Mouse (Mus musculus): ENCODE data around the gene Fsip1.
"Not testable (repeated sequence)": the region's sequence is repeated elsewhere in the genome, so short reads cannot be mapped to it uniquely, and the experiment has no call there.

Gene Fsip1

DNA sequence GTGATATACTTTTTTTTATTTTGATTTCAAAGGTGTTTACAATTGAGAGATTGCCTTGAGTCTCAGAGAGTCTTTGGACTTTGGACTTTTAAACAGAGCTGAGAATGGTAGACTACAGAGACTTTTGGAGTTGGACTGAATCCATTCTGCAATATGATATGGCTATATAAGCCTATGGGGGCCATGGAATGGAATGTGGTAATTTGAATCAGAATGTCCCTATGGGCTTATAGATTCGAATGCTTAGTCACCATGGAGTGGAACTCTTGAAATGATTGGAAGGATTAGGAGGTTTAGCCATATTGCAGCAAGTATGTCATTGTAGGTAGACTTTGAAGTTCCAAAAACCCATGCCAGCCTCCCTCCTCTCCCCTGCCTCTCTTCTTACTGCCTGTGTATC, 88.5 kb downstream of the Fsip1 start:
- no peak for DNase-seq

DNA sequence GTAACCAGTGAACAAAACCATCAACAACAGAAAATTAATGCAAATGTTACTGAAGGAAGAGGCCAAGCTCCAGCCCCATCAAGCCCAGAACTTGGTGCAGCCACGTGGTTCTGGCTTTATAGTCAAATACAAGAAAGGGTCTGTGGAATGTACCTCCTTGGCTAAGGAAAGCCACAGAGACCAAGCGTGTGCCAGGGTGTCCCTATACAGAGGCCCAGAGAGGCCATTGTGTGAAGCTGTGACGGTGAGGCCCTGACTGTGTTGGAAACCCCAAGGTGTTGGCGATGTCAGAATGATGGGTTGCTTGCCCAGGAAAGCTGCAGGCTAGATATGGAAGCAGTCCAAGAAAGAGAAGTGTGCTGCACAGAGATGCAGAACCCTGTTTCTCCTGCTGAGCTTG, 89.0 kb downstream of the Fsip1 start:
- no peak for DNase-seq

DNA sequence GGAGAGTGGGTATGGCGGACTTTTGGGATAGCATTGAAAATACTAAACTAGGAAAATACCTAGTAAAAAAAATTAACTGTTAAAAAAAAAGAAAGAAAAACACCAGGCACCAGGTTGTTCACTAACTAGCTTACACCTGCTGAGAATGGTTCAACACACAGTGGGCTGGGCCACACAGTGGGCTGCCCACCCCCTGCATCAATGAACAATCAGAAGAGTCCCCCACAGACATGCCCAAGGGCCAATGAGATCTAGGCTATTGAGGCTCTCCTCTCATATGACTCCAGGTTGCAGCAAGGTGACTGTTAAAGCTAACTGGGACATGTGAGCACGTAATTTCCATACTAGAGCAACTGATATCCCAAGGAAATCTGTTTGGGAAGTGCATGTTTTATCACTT, 91.1 kb downstream of the Fsip1 start:
- DNase-seq, result no peak

DNA sequence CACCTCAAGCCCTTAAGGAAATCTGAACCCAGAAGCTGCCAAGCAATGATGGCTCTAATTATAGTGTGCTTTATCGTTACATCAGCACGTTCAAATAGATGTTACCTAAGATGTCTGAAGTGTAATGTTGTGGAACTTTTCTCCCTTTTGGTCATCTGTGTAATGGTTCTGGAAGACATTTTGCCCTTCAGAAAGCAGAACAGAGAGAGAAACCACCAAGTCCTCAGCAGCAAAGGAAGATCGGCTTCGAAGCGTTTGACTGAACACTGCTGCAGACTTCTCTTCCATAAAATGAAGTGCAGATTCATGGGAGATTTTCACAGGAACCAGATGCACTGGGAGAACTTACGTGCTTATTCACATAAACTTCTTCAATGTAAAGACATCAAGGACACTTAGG, 92.6 kb downstream of the Fsip1 start:
- DNase-seq, result no peak

DNA sequence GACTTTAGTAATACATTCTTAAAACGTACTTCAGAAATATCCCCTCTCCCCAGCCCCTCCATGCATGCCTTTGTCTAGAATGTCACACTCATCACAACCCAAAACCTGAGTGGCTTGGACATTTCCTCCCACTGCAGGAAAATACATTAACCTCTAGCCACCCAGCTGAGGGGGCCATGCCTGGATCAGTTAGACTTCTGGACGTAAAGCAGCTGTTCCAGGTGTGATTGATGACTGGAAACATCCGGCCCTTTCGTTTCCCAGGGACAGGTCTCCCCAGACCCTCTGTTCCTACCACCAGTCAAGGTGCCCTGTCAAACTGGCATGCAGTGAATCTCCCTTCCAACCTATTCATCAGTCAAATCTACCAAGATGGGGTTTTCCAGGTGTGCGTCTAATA, 94.3 kb downstream of the Fsip1 start:
- peak; percentile 42 for DNase-seq

DNA sequence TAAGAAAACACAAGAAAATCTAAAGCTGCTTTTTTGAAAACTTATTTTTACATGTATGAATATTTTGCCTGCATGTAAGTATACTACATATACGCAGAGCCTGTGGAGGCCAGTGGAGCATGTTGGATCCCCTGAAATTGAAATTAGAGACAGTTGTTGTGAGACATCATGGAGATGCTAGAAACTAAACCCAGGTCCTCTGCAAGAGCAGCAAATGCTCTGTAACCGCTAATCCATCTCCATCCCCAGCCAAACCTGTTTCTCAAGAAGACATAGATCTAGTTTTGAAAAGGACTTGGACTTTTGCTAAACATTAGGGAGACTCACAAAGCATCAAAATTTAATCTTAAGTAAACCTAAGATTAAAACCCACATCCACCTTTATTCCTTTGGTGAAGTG, 95.8 kb downstream of the Fsip1 start:
- DNase-seq, result no peak

DNA sequence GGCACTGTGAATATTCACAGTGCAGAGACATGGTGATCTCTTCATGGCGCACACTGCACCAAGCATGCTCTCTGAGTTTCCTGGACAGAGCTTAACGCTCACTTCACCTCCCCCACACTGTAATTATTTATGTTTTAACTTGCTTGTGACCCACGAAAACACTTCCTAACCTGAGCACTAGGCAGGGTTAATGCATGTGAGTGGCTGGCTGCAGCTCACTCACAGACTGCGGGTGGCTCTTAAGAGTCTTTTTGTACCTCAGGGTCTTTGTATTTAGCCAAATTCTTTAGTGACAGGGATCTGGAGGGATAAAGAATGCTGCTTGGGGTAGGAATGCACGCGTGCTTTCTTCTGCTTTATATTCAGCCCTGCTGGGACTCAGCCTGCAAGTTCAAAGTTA, 96.2 kb downstream of the Fsip1 start:
- DNase-seq, result peak; percentile 75

DNA sequence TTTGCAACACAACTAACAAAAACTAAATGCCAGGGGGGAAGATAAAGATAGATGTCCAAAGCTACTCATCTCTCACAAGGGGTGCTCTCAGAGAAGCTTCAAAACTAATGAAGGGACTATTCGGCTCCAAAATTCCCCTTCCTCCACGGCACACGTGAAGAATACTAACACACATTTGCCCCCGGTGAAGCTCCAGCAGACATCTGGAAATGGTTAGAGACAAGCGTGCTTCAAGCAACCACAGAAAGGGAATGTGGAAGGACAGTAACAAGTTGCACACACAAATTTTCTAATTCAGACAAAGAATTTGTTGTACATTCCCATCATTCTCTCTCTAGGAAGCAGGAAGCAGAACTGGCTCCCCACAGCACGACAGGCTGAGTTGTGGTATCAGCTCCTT, 97.6 kb downstream of the Fsip1 start:
- DNase-seq, result peak; percentile 67

DNA sequence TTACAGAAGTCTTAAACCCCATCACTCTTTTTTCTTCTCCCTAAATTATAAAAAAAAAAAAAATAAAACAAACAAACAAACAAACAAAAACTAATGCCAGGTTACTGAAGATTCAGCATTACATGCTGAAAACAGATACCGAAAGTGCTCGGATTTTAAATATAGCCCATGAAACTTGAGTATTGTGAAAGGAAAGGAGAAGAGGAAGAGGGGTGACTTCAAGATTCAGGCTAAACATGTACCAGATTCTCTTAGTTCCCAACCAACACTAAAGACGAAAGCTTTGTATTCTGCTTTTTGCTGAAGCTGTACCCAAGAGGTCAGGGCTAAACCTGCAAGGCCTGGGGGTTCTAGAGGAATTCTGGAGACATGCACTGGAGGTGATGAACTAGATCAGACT, 98.7 kb downstream of the Fsip1 start:
- no peak for DNase-seq

DNA sequence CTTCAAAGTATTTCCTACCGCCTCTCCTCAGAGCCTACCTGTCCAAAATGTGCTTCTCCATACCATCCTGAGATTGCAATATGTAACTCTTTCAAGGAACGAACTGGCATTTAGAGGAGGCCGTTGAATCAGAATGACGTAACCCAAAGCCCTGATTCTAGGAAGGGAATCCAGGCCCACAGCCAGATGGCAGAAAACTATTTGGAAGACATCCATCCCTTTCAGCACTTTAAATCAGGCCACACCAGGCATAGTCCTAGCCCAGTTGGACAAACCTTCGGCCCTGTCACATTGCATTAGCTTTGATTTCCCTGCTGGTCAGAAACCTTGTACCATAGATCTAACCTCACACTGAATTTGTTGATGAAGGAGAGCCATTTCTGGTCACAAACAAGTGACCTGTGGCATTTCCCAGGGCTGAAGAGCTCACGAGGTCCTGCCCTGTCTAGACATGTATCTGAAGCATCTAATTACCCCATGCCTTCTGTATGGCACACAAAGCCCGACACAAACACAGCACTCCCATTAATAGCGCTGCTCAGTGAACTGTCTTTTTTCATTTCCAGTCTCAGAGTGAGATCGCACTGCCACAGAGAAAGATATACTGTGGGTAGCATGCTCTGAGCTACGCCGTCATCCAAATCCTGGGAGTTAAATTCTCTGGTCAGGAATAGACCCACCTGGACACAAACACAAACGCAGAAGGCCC, 106.8 kb downstream of the Fsip1 start:
- DNase-seq, result no peak

DNA sequence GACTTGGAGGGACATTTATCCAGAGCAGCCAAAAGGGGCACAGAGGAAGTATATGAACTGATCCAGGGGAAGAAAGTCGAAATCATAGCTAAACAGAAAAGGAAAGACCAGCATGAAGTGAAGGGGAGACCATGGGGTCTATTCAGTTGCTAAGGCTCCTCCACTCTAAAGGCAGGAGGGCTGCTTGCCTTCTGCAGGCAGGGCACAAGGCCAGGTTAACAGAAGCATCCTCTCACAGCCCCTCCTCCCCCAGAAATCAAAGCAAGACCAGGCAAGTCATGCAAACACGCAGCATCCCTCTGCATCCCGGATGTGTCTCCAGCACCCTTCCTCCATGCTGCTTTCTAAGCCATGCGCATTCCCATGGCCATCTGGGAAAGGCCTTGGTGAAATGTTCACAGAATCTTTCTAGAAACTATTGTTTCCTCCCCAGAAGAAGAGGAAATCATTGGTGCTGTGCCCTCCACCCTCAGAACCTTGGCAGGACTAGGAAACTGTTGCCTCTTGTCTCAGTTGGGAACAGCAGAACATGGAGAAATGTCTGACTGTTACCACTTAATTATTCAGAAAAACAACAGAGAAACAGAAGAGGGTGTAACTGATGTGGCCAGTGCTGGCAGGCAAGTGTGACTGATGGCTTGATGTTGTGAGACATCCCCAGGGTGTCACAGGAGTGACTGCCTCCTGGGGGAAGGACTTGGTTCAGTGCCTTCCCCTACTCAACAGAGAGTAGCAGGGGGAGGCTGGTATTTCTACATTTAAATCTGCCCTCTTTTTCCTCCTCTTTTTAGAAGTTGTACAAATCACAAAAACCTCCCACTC, 108.2 kb downstream of the Fsip1 start:
- no peak for DNase-seq

DNA sequence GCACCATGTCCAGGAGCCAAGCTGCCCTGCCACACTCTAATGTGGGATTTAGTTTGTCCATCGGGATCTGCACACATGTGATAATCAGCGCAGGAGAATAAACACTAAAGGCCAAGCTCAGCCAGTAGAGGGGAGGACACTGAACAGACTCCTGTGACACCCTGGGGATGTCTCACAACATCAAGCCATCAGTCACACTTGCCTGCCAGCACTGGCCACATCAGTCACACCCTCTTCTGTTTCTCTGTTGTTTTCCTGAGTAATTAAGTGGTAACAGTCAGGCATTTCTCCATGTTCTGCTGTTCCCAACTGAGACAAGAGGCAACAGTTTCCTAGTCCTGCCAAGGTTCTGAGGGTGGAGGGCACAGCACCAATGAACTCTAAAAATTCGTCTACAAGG, 109.0 kb downstream of the Fsip1 start:
- not testable (repeated sequence) for DNase-seq

DNA sequence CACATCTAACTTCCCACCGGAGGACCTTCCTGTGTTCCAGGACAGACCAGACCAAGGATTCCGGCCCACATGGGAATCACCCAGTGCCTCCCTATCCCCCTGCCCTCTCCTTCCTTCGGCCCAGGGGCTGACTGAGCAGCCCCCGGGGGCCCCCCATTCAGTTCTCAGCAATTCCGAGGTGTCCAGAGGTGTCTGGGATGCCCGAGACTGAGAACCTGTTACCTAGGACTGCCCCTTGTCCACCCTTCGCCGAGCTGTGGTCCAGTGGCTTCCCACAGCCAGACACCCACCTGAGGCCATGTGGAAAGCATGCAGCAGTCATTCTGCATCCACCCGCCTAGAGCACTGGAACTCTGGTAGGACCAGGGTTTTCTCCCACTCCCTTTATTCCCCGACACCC, 115.1 kb downstream of the Fsip1 start:
- DNase-seq, result no peak

DNA sequence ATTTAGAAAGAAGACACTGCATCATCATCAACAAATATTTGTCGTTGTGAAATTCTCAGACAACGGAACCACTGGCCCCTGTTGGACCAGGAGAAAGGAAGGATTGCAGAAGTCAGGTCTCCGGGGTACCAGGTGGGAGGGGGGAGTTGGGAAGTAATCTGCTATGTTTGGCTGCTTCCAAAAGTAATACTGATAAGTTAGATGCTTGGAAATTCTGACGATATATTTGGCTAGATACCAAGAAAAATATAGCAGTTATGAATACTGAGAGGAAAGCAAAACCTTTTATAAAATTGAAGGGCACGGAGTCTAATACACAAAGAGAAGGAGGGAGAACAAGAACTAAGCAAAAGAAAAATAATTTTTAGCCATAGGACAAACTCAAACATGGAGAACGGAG, 117.5 kb downstream of the Fsip1 start:
- no peak for DNase-seq

DNA sequence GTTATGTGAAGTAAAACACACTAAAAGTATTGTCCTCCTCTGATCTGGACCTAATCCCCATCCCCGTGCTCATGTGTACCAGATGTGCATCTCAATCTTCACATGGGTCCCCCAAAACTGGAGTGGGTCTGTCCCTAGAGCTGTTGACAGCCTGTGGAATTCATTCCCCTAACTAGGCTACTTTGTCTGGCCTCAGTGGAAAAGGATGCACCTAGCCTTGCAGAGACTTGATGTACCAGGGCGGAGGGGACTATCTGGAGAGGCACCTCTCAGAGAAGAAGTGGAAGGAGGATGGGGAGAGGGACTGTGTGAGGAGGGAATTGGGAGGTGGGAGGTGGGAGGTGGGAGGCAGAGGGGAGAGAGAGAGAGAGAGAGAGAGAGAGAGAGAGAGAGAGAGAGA, 119.0 kb downstream of the Fsip1 start:
- DNase-seq, result no peak

DNA sequence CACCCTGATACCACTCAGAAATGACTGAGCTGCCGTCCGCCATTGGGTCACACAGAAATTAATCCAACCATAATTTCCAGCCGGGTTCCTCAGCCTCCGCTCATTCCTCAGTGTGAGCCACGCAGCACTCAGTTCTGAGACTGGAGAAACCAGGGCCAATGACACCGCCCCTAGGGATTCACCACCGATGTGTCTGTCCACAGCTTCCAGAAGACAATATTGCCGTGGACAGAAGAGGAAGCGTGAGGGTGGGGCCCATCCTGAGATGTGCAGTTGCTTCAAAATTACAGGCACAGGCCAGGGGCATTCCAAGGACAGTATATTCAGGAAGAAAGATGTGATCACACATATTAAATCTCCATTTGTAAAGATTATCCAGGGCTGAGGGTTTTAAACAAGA, 119.7 kb downstream of the Fsip1 start:
- DNase-seq, result no peak

DNA sequence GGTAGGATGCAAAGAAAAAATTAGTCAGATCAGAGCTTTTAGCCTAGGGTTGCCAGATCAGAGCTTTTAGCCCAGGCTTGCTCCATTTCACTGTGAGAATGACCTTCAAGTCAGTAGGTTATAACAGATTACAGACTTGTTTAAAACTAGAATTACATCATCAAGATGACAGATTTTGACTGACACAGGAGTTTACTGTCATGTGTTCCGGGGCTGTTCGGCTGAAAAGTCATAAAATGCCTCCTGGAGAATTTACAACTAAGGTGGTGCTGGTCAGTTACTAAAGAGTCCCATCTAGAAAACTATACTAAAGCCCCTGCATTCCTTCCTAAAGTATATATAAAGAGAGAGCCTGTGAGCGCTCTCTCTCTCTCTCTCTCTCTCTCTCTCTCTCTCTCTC, 128.5 kb downstream of the Fsip1 start:
- DNase-seq, result no peak

DNA sequence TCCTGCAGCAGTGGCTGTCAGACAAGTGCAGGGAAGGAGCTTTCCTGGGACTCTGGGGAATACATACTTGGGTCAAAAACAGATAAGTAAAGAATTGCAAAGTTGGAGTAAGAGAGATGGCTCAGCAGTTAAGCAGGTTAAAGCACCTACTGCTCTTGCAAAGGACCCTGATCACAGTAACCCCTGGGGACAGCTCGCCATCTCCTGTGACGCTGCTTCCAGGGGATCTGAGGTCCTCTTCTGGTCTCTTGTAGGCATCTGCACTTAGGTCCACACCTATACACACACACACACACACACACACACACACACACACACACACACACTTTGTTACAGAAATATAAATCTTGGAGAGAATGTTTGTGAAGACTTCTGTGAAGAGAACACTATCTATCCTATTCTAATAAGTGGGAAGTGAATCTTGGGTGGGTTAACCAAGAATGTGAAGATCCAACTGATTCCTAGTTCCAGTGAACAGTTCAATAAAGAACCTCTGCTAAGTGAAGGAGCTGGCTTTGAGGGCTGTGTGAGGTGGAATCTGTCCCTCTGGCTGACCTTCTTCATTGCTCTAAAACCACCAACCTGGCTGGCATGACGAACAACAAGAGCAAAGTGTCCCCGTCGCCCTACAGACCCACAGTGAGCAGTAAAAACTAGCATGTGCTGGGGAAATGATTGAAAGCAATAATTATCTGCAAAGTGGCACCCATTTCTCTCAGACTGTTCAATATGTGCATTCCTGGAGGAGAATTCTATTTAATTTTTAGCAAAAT, 129.1 kb downstream of the Fsip1 start:
- DNase-seq, result no peak

DNA sequence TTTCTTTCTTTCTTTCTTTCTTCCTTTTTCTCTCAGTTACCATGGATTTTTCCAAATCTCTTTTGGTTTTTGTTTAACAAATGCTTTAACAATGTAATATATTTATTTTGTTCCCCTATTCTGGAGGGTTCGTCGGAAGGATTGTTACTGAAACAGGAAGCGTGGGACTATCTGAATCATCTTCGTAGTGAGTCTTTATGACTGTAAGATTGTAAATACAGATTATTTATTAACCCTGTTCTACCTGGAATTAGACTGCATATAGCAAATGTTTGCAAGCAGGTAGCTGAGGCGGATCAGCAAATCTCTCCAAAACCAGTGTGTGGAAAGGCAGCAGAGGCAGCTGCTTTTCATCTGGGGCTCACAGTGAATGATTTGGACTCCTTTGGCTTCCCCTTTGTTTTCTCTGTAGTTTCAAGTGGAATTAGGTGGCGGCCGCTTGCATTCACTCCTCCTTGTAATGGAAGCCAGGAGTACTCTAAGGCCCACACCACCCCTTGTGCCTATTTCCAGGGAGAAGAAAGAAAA, 130.8 kb downstream of the Fsip1 start:
- DNase-seq, result no peak

DNA sequence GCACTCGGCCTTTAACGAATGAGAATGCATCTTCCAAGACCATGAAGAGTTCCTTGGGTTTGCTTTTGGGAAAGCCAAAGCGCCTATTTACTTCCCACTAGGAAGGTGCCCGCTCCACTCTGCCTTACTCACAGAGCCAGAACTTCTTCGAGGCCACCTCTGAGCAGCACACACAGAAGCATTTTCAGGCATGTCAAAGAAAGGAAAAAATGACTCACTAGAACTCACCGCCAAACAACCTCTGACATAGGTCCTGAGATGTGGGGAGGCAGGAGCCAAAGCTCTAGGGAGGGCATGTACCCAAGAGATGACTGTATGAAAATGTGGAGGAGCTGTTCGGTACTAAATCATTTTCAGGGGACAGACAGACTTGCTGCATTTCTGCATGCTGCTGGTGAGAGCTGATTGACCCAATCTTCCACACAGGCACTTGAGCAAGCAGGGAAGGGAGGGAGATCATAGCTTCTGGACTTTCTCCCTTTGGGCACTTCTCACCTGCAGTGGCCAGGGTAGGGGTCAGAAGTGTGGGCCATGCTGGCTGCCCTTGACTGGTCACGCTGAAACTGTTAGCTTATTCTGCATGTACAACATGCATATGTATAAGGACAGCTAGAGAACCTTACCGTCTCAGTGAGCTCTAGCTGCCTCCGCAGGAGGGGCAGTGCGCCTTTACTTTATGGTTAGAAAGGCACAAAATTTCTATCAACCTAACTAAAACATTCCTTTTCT, 131.4 kb downstream of the Fsip1 start:
- no peak for DNase-seq

DNA sequence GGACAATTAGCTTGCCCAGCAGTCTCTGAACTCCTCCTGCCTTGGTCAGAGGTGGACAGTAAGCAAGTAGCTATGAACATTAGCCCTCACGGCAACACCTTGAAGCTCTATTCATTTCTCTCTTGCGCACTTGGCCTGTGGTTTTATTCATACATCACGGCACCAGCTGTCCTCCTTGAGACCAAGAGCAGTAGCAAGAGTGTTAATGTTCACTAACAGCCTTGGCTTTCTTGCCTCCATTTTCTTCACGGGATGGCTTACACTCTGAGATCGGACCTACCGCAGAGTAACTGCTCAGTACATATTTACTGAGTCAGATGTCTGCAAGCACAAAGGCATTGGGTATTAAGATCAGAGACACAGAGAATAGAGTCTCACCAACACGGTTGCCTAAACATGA, 132.3 kb downstream of the Fsip1 start:
- DNase-seq, result no peak

DNA sequence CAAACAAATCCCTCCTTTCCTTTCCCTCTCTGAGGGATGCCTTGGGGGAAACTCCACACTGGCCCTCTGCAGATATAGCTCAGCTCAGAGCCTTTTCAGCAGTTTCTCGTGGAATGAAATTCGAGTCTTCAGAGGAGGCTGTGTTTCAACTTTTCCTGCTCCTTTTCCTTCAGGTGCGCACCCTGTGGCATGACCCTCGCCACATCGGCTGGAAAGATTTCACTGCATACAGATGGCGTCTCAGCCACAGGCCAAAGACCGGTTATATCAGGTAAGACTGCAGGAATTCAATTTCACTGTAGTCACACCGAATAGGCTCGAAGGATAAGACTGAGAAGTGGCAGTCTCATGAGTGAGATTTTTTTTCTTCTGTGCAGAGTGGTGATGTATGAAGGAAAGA, 133.0 kb downstream of the Fsip1 start:
- DNase-seq, result no peak

DNA sequence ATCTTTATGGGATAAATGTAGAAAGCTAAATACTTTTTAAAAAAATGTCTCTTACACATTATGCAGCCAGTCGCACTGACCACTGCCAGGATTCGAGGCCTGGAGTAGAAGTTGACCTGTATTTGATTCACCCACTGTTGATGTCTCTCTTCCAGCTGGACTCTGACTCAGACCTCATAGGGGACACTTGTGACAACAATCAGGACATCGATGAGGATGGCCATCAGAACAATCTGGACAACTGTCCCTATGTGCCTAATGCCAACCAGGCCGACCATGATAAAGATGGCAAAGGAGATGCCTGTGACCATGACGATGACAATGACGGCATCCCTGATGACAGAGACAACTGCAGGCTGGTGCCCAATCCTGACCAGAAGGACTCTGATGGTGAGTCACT, 134.5 kb downstream of the Fsip1 start:
- no peak for DNase-seq
